Mouse (Mus musculus) heart, postnatal 0 days (tissue): ENCODE measurements around the gene Ago4.

Experiments used
- CTCF ChIP-seq: IDR thresholded peaks from 2 replicates; pipeline ENCODE4 v1.5.1; 2016; ENCODE audit warnings: antibody characterized with exemption, control low read depth, low read depth
- EP300 ChIP-seq: IDR thresholded peaks from 2 replicates; pipeline ENCODE4 v1.6.1; 2016; ENCODE audit warnings: antibody characterized with exemption, low read depth

DNA sequence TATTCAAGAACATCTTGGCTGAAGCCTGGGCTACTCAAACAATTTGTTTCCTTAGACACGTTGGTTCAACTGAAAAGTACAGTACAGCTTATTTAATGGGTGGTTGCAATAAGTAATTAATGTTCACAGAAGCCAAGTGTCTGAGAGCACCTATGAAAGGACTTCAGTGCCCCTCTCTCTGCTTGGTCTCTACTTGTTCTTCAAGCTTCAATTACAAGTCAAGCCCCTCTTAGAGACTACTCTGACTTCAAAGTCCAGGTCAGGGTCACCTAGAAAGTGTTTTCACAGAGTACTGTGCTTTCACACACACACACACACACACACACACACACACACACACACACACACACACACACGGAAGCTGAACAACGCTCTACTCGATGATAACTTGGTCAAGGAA lies 39.9 kb downstream of the Ago4 start:
- TF ChIP-seq EP300 (no peak), CTCF (no peak)
